Mouse (Mus musculus) kidney, adult 2 months (tissue): ENCODE results near the gene Cnst.

Experiments used
- CTCF ChIP-seq: fragments of 200-500 bp; conservative IDR thresholded peaks from 2 replicates; pipeline ENCODE4 v1.5.1; 2011; ENCODE audit warnings: low read depth, mild to moderate bottlenecking, control low read depth, low read length, moderate library complexity, mixed read lengths; ENCODE audit not compliant: insufficient read depth, insufficient read length
- POLR2A ChIP-seq: fragments of 200-500 bp; IDR thresholded peaks from one replicate; pipeline ENCODE4 v1.6.1; 2011; ENCODE audit warnings: low read depth, low read length, control low read depth

- TF ChIP-seq POLR2A = no peak
- TF ChIP-seq CTCF = no peak
Measured at GRCm38 (mm10) chr1:179642726-179643125, 96.6 kb downstream of the Cnst start.
